Mouse (Mus musculus) adrenal gland, postnatal 10 days (tissue): ENCODE measurements around the gene Diablo. TPM values are rescaled to one million over a fixed set of nuclear protein-coding genes. Genes with fewer than 3 reads are reported as not detected.

Experiments
- DNase-seq: peaks from one replicate; pipeline ENCODE4 v3.0.0; 2021; ENCODE audit warnings: mixed read lengths
- microRNA-seq: library from miRNA; unstranded; fragments of <30 nt; microRNA quantifications from one replicate; pipeline ENCODE4 v1.2.0, GENCODE M21; 2021
- total RNA-seq, 2 experiments: library from RNA; stranded (reverse); gene quantifications; 2 replicates each; pipeline ENCODE4 v1.2.3; 2021

Diablo gene
- total RNA-seq, 2 experiments from 2014 or later = 66.7 to 85.1 TPM

DNA sequence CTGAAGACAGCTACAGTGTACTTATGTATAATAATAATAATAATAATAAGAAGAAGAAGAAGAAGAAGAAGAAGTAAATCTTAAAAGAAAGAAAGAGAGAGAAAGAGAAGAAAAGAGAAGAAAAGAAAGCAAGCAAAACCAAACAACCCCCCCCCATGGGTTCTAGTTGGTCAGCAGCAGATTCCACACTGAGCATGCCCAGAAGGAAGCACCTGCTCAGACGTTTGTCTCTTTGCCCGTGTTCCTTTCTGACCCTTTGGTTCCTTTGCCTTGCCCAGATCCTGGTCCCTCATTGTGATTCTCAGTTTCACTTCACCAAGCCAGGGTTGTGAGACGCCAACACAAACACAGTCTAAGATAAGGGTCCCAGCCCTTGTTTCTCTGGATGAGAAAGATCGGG is 22.0 kb downstream of the Diablo start:
- no peak for DNase-seq

- peak; percentile 55 for DNase-seq
Measured at GRCm38 (mm10) chr5:123499717-123500116, 24.3 kb downstream of the Diablo start.

GRCm38 (mm10) chr5:123489935-123490334 is 34.0 kb downstream of the Diablo start:
- DNase-seq = no peak

GRCm38 (mm10) chr5:123489112-123489785 is 34.7 kb downstream of the Diablo start, which contains the start of the genes Lrrc43 and Il31:
TSS of gene Lrrc43 (plus strand) at chr5:123489305.
TSS of gene Il31 (minus strand) at chr5:123489489.
- DNase-seq = no peak

DNA sequence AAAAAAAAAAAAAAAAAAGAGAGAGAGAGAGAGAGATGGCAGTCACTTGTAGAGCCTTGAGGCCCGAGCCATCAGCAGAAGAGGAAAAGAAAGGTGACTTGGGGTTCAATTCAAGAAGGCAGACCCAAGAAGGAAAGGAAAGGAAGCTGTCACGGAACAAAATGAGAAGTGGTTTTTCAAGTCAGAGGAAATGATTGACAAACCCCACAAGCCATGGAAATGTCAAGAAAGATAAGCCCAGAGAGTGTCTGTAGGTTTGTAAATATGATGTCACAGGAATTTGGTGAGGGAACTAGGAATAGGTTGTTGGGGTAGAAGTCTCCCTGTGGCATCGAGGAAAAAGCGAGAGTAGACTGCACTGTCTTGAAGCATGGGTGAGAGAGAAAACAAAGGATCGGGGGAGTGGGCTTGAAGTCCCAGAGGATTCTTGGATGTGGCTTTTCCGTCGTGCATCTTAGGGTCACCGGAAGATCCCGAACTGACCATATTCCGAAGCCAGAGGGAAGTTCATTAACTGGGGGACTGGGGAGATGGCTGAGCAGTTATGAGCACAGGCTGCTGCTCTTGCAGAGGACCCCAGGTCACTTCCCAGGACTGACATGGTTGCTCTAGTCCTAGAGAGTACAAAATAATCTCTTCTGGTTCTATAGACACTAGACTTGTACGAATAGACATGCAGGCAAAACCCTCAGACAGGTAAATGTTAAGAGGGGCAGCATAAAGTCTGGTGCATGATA is 36.1 kb downstream of the Diablo start:
- DNase-seq = no peak

- DNase-seq = no peak
Measured at GRCm38 (mm10) chr5:123473817-123474216, 50.2 kb downstream of the Diablo start.

DNA sequence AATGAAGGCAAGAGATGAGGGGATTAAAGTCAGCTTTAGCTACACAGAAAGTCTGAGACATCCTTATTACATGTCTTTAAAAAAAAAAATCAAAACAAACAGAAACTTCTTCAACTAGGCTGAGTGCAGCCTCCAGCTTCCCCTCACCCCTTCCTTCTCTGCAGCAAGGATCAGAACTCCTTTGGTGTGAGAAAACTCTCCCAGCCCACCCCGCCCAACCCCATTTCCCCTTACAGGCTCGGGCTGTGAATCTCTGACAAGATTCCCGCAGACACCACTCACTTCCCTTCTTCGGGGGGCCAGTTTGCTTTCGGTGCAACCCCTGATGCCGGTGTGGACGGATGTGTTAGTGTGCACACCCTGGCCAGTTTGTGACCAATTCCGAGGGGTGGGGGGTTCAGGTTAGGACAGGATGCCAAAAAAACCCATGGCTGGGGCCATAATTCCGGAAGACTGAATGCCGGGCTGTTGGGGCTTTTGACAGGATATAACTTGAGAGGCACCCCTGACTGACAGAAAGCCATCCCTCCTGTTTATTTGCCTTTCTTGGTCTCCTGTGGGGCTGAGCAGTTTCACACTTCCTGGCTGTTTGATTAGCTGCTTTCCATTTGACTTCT is 53.1 kb downstream of the Diablo start:
- DNase-seq = no peak

- DNase-seq = no peak
Measured at GRCm38 (mm10) chr5:123464638-123465037, 59.3 kb downstream of the Diablo start.

DNA sequence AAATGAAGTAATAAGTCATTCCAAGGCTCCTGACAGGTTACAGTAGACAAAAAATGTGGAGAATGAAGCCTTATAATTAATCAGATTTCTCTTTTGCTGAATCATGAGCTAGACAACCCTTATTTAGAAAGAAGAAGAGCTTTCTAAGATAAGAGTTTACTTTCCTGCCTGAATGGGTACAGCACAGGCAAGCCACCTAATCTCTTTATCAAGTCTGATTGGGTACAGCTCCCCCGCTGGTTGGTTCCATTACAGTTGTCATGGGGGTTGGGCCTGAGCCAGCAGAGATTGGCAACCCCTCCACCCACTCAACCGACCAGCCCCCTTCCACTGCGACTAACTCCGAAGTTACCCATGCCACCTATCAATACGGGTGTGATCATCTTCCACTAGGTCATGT is 62.6 kb downstream of the Diablo start:
- DNase-seq = no peak

Small RNA genes lying within 50 kb of the gene (microRNA-seq; reads per million reads assigned to microRNA genes)
- 1.4 reads per million for gene Mir7647

Other genes starting within 250 kb of the Diablo start
- gene Bcl7a, start 180.3 kb downstream of the Diablo start, total RNA-seq = 10 to 100 TPM; 14.1 to 20.6 TPM
- gene Mlxip, start 129.4 kb downstream of the Diablo start, total RNA-seq = 10 to 100 TPM; 24.4 to 27.8 TPM
- gene Lrrc43, start 34.9 kb downstream of the Diablo start, total RNA-seq = not detected
- gene Il31, start 34.7 kb downstream of the Diablo start, total RNA-seq = not detected
- under 1 TPM; 0.27 to 0.30 TPM for gene B3gnt4, start 13.7 kb downstream of the Diablo start, total RNA-seq
- 10 to 100 TPM in 1 of 2 experiments, 1 to 10 TPM in 1; 8.9 to 19.0 TPM for gene Gm49027, start 1.3 kb upstream of the Diablo start, total RNA-seq
- gene Vps33a, start 48.9 kb upstream of the Diablo start, total RNA-seq = 10 to 100 TPM; 44.6 to 55.9 TPM
- 10 to 100 TPM; 45.8 to 60.2 TPM for gene Clip1, start 160.4 kb upstream of the Diablo start, total RNA-seq
- gene Zcchc8, start 196.9 kb upstream of the Diablo start, total RNA-seq = 10 to 100 TPM; 39.7 to 54.2 TPM
- gene Rsrc2, start 225.2 kb upstream of the Diablo start, total RNA-seq = 10 to 100 TPM; 63.7 to 76.4 TPM
- 10 to 100 TPM in 1 of 2 experiments, 1 to 10 TPM in 1; 8.0 to 12.9 TPM for gene Kntc1, start 225.5 kb upstream of the Diablo start, total RNA-seq